Mouse (Mus musculus): ENCODE data around the gene Actg2.

- TF ChIP-seq CTCF (IDR thresholded peaks at IDR 0.05) = peak; percentile 32; the same call in 1 of the 2 replicates
- no peak for TF ChIP-seq EP300 (IDR thresholded peaks at IDR 0.05)
Measured at GRCm38 (mm10) chr6:83571840-83572667, 36.0 kb upstream of the Actg2 start.
